9 mouse cellular contexts compared by ENCODE assay signal in genomic region chr11:16753154-16754040, GRCm38 (mm10). TPM values are rescaled to one million over a fixed set of nuclear protein-coding genes. Genes with fewer than 3 reads are reported as not detected.
A peak's percentile ranks its signal among the peaks of the same experiment; 100 is the strongest.
DNase-seq lines count a peak whose midpoint lies in the region; ATAC-seq and TF ChIP-seq lines count a peak whose summit lies in the region.
"Had no signal": no experiment of that assay in that cellular context is flagged by ENCODE, and none has a peak within 500 bp of the region (broad histone marks: within the 10 kb centered on the region; RNA-seq: fewer than 3 reads in every experiment).

No protein-coding gene starts in this region.

- peak overlapping the region; percentile 59; the same call in 1 of the 2 replicates for H3K9ac ChIP-seq in hindbrain, embryonic 12.5 days
- H3K9ac ChIP-seq in liver, postnatal 0 days (replicated peaks), result peak overlapping the region; percentile 73

- TF ChIP-seq EP300 in liver, postnatal 0 days (IDR thresholded peaks at IDR 0.05; ENCODE audit: low read depth), result no peak

- peaks cover 43% of the 10 kb centered on the region for H3K27me3 ChIP-seq in hindbrain, embryonic 12.5 days
- peaks cover 15% of the 10 kb centered on the region; the same call in 1 of the 2 replicates for H3K27me3 ChIP-seq in liver, postnatal 0 days (ENCODE audit: insufficient read depth, low read length)
- H3K27me3 ChIP-seq: CH12.LX had no signal

- H3K4me2 ChIP-seq in hindbrain, embryonic 12.5 days (replicated peaks), result peak overlapping the region; percentile 97
- peak overlapping the region; percentile 54 for H3K4me2 ChIP-seq in liver, postnatal 0 days (ENCODE audit: low read depth, low read length)

- no peaks in the 10 kb centered on the region for H3K9me3 ChIP-seq in hindbrain, embryonic 12.5 days (replicated peaks)
- no peaks in the 10 kb centered on the region for H3K9me3 ChIP-seq in liver, postnatal 0 days (ENCODE audit: low read length)

- peak overlapping the region; percentile 78 for H3K4me3 ChIP-seq in gastrocnemius, adult 2 months
- peak overlapping the region; percentile 64 for H3K4me3 ChIP-seq in brown adipose tissue, adult 24 weeks (ENCODE audit: insufficient read depth, low read depth, low read length)
- H3K4me3 ChIP-seq in hindbrain, embryonic 12.5 days, result peak overlapping the region; percentile 56
- peak overlapping the region; percentile 61 for H3K4me3 ChIP-seq in liver, postnatal 0 days (ENCODE audit: low read depth, low read length)

- ATAC-seq in hindbrain, embryonic 12.5 days (ENCODE audit: low FRiP score), result no peak
- no peak for ATAC-seq in liver, postnatal 0 days

- H3K4me1 ChIP-seq in brown adipose tissue, adult 24 weeks (ENCODE audit: control insufficient read depth, insufficient read depth, insufficient read length, low read length), result no peaks in the 10 kb centered on the region
- H3K4me1 ChIP-seq in hindbrain, embryonic 12.5 days, result peaks cover 7% of the 10 kb centered on the region; the same call in 1 of the 2 replicates
- peaks cover 3% of the 10 kb centered on the region; the same call in 1 of the 2 replicates for H3K4me1 ChIP-seq in liver, postnatal 0 days (ENCODE audit: insufficient read depth)

- DNase-seq in gastrocnemius, adult 2 months, result peak; percentile 42
- DNase-seq in gastrocnemius, postnatal 10 days, result no peak
- no peak for DNase-seq in liver, postnatal 0 days
- DNase-seq in ovary, adult 18-20 months (ENCODE audit: low spot score), result no peak
- DNase-seq in spleen, postnatal 4 days (ENCODE audit: low spot score in 2 of 2), result no peak
- no peak for DNase-seq in spleen, postnatal 36 days (ENCODE audit: low spot score in 2 of 2)

- H3K36me3 ChIP-seq in hindbrain, embryonic 12.5 days, result no peaks in the 10 kb centered on the region
- H3K36me3 ChIP-seq in liver, postnatal 0 days (replicated peaks; ENCODE audit: insufficient read depth, low read length), result no peaks in the 10 kb centered on the region

- 40% methylated on average over 18 of the region's 18 CpGs for WGBS in hindbrain, embryonic 12.5 days
- 30% methylated on average over 18 of the region's 18 CpGs for WGBS in liver, postnatal 0 days (ENCODE audit: insufficient replicate concordance)

- TF ChIP-seq CTCF in gastrocnemius, adult 2 months (IDR thresholded peaks at IDR 0.05), result no peak
- TF ChIP-seq CTCF in liver, postnatal 0 days (IDR thresholded peaks at IDR 0.05; ENCODE audit: low read depth), result no peak

- peak overlapping the region; percentile 91 for H3K27ac ChIP-seq in gastrocnemius, adult 2 months
- H3K27ac ChIP-seq in brown adipose tissue, adult 24 weeks (replicated peaks; ENCODE audit: low read depth, low read length), result no peak overlapping the region
- H3K27ac ChIP-seq in hindbrain, embryonic 12.5 days, result no peak overlapping the region
- peak overlapping the region; percentile 34; the same call in 1 of the 2 replicates for H3K27ac ChIP-seq in liver, postnatal 0 days (ENCODE audit: low read depth)

- intact Hi-C loops in gastrocnemius, adult 2 months (cut with DNase I), result loop anchor here (5.0 kb wide), 2 partner anchors 114 to 226 kb away; no protein-coding TSS in a partner anchor

RNA-seq across cellular contexts. Expression of gene Egfr, which starts 1.4 kb away (rescaled TPM):
- total RNA-seq in gastrocnemius, adult 2 months (2021), result 10 to 100 TPM; 12.2 to 14.7 TPM
- total RNA-seq in gastrocnemius, postnatal 10 days (2021), result 10 to 100 TPM; 24.3 to 25.4 TPM
- 4.5 and 5.9 TPM in 2 replicates for polyA plus RNA-seq in brown adipose tissue, adult 24 weeks (2012; ENCODE audit: insufficient read depth, insufficient read length, missing spikeins)
- polyA plus RNA-seq in hindbrain, embryonic 12.5 days (2016; fragmentation: Nextera tagmentation; extraction: Ambion mirVana), result 6.7 and 8.1 TPM in 2 replicates
- 25.1 and 26.3 TPM in 2 replicates for polyA plus RNA-seq in liver, postnatal 0 days (2015; fragmentation: Nextera tagmentation; extraction: Ambion mirVana)

Comparison
In these comparisons a context has a peak if more than half of its experiments do, and no peak if none do; other contexts are left out.
1. H3K27ac ChIP-seq: peak in gastrocnemius, adult 2 months (single experiment) and liver, postnatal 0 days (single experiment); none in brown adipose tissue, adult 24 weeks (single experiment) and hindbrain, embryonic 12.5 days (single experiment).
2. Peak in every context shown above with its lines, with median percentiles within 50 percentile points of each other: H3K4me3 ChIP-seq.